ENCODE assay signal across 13 mouse cellular contexts in the genomic region with DNA sequence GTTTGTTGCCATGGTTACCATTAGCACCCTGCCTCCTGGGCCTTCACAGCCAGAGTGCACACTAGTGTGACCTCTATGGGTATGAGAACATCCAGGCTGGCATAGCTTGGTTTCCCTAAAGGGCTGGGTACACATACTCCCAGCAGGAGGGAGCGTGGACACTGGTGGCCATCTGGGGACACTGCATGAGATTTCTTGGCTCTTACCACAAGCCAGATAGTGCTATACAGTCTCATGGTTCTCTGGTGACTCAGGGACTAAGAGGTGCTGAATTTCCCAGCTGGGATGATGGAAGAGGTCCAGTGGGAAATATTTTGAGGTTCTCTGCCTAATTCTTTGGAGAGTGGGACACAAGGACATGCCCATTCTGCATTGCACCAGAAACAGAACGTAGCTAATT.
A peak's percentile ranks its signal among the peaks of the same experiment; 100 is the strongest.
DNase-seq lines count a peak whose midpoint lies in the region; ATAC-seq and TF ChIP-seq lines count a peak whose summit lies in the region.
"Had no signal": no experiment of that assay in that cellular context is flagged by ENCODE, and none has a peak within 500 bp of the region (broad histone marks: within the 10 kb centered on the region; RNA-seq: fewer than 3 reads in every experiment).

No protein-coding gene starts in this region.

- no peak overlapping the region for H3K4me3 ChIP-seq in hindbrain, postnatal 0 days (ENCODE audit: low read length)
- no peak overlapping the region for H3K4me3 ChIP-seq in hindbrain, embryonic 10.5 days
- H3K4me3 ChIP-seq in midbrain, postnatal 0 days (ENCODE audit: low read depth, low read length), result no peak overlapping the region
- H3K4me3 ChIP-seq: erythroblast, embryonic 14.5 days; limb, embryonic 10.5 days had no signal

- TF ChIP-seq CTCF in hindbrain, postnatal 0 days (IDR thresholded peaks at IDR 0.05; ENCODE audit: low read depth), result no peak
- no peak for TF ChIP-seq CTCF in midbrain, postnatal 0 days (IDR thresholded peaks at IDR 0.05)

- H3K27ac ChIP-seq in hindbrain, postnatal 0 days, result no peak overlapping the region; the same call in 1 of the 2 replicates
- H3K27ac ChIP-seq in hindbrain, embryonic 10.5 days, result no peak overlapping the region
- H3K27ac ChIP-seq in midbrain, postnatal 0 days (ENCODE audit: low read depth, low read length), result no peak overlapping the region
- H3K27ac ChIP-seq: limb, embryonic 10.5 days had no signal

- H3K27me3 ChIP-seq in hindbrain, postnatal 0 days (ENCODE audit: insufficient read depth, low read length), result no peaks in the 10 kb centered on the region
- peaks cover 29% of the 10 kb centered on the region for H3K27me3 ChIP-seq in hindbrain, embryonic 10.5 days (ENCODE audit: insufficient read depth, poor library complexity, severe bottlenecking)
- H3K27me3 ChIP-seq in midbrain, postnatal 0 days (ENCODE audit: insufficient read depth, low read length), result 0 out of 2 replicates have a peak, but pooled peaks cover 3% of the 10 kb centered on the region

- H3K36me3 ChIP-seq in hindbrain, postnatal 0 days (ENCODE audit: insufficient read depth, low read length), result no peaks in the 10 kb centered on the region
- H3K36me3 ChIP-seq in hindbrain, embryonic 10.5 days, result no peaks in the 10 kb centered on the region
- no peaks in the 10 kb centered on the region for H3K36me3 ChIP-seq in midbrain, postnatal 0 days (ENCODE audit: insufficient read depth, low read length)
- H3K36me3 ChIP-seq: limb, embryonic 10.5 days had no signal

- DNase-seq in hindbrain, postnatal 0 days (ENCODE audit: low spot score), result peak; percentile 40
- no peak for DNase-seq in hindbrain, embryonic 10.5 days (ENCODE audit: low spot score)
- peak; percentile 76 for DNase-seq in 3T3-L1 (ENCODE audit: low read depth, low spot score)
- DNase-seq in brain, adult 2 months (ENCODE audit: low read depth, low spot score), result peak; percentile 97
- DNase-seq in cerebellum, postnatal 36 days, result peak; percentile 90 to 97
- DNase-seq in T-cell, adult 2 months (ENCODE audit: low spot score), result no peak
- DNase-seq in midbrain, postnatal 0 days (ENCODE audit: low spot score), result no peak
- DNase-seq: adrenal gland, postnatal 25 days; liver, postnatal 0 days; thymus, postnatal 14 days had no signal

- H3K4me1 ChIP-seq in hindbrain, postnatal 0 days (ENCODE audit: insufficient read depth, low read length), result peaks cover 7% of the 10 kb centered on the region
- peaks cover 16% of the 10 kb centered on the region for H3K4me1 ChIP-seq in hindbrain, embryonic 10.5 days (replicated peaks)
- H3K4me1 ChIP-seq in midbrain, postnatal 0 days (ENCODE audit: insufficient read depth, low read length), result no peaks in the 10 kb centered on the region

- no peaks in the 10 kb centered on the region for H3K9me3 ChIP-seq in hindbrain, postnatal 0 days (ENCODE audit: low read length)
- no peaks in the 10 kb centered on the region for H3K9me3 ChIP-seq in hindbrain, embryonic 10.5 days
- no peaks in the 10 kb centered on the region for H3K9me3 ChIP-seq in midbrain, postnatal 0 days (ENCODE audit: low read length)
- H3K9me3 ChIP-seq: limb, embryonic 10.5 days had no signal

- peak; percentile 50; the same call in 1 of the 2 replicates for ATAC-seq in hindbrain, postnatal 0 days
- ATAC-seq in midbrain, postnatal 0 days (ENCODE audit: low FRiP score), result no peak

- H3K9ac ChIP-seq in hindbrain, postnatal 0 days (replicated peaks; ENCODE audit: low read length), result no peak overlapping the region
- H3K9ac ChIP-seq in midbrain, postnatal 0 days (replicated peaks; ENCODE audit: low read length, poor library complexity, severe bottlenecking), result no peak overlapping the region
- H3K9ac ChIP-seq: liver, postnatal 0 days had no signal

- WGBS in hindbrain, postnatal 0 days, result 63% methylated on average over 2 of the region's 2 CpGs
- WGBS in hindbrain, embryonic 10.5 days, result 81% methylated on average over 2 of the region's 2 CpGs
- WGBS in midbrain, postnatal 0 days, result 82% methylated on average over 2 of the region's 2 CpGs

- no peak overlapping the region for H3K4me2 ChIP-seq in hindbrain, postnatal 0 days (ENCODE audit: low read depth, low read length)
- H3K4me2 ChIP-seq in midbrain, postnatal 0 days (ENCODE audit: low read depth, low read length, poor library complexity, severe bottlenecking), result no peak overlapping the region
- H3K4me2 ChIP-seq: midbrain, embryonic 11.5 days had no signal

Comparison
In these comparisons a context has a peak if more than half of its experiments do, and no peak if none do; other contexts are left out.
1. DNase-seq: peak in hindbrain, postnatal 0 days (single experiment), 3T3-L1 (single experiment), brain, adult 2 months (single experiment) and cerebellum, postnatal 36 days (2 of 2); none in hindbrain, embryonic 10.5 days (single experiment), T-cell, adult 2 months (single experiment) and midbrain, postnatal 0 days (single experiment).